In the genomic region with DNA sequence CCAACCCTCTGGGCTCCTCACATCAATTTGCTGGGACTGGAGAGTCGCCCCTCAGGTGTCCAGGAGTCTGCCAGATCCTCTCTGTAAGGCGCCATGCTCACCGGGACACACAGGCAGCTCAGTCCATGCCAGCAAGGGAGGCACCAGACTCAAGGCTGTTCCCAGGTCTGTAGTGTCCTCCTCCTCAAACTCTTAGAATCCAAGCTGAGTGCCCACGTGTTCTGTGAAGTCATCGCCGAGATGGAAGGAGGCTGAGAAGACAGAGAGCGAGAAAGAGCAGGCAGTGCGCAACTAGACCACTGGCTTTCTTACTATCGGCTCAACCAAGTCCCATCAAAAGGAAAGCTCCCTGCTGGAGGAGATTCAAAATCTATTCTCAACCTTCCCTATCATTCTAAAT, we compare ENCODE assay signal across 15 mouse cellular contexts.
"Had no signal": no experiment of that assay in that cellular context is flagged by ENCODE, and none has a peak within 500 bp of the region (broad histone marks: within the 10 kb centered on the region; RNA-seq: fewer than 3 reads in every experiment).

No protein-coding gene starts in this region.

- DNase-seq: kidney, adult 18-20 months; kidney, adult 9 months; kidney, postnatal 14 days; kidney, postnatal 4 days; liver, embryonic 13.5 days; lung, adult 2 months; lung, postnatal 14 days; lung, postnatal 4 days; right cerebral cortex, postnatal 14 days; spleen, adult 18-20 months; thymus, adult 2 months; thymus, postnatal 14 days; thymus, postnatal 4 days had no signal

- ATAC-seq: intestine, embryonic 16.5 days; midbrain, embryonic 15.5 days had no signal
